Mouse (Mus musculus) gastrocnemius, postnatal 25 days (tissue): ENCODE data around the gene Gm20388. TPM values are rescaled to one million over a fixed set of nuclear protein-coding genes. Genes with fewer than 3 reads are reported as not detected.

Experiments
- DNase-seq: peaks from one replicate; pipeline ENCODE4 v3.0.0; 2022
- total RNA-seq, 2 experiments: library from RNA; stranded (reverse); gene quantifications; 1 replicate in 1 of 2; 2 replicates in 1 of 2; pipeline ENCODE4 v1.2.3; 2021

The Gm20388 gene
- total RNA-seq, 2 experiments from 2014 or later = 6.7 TPM; not detected in 1

DNA sequence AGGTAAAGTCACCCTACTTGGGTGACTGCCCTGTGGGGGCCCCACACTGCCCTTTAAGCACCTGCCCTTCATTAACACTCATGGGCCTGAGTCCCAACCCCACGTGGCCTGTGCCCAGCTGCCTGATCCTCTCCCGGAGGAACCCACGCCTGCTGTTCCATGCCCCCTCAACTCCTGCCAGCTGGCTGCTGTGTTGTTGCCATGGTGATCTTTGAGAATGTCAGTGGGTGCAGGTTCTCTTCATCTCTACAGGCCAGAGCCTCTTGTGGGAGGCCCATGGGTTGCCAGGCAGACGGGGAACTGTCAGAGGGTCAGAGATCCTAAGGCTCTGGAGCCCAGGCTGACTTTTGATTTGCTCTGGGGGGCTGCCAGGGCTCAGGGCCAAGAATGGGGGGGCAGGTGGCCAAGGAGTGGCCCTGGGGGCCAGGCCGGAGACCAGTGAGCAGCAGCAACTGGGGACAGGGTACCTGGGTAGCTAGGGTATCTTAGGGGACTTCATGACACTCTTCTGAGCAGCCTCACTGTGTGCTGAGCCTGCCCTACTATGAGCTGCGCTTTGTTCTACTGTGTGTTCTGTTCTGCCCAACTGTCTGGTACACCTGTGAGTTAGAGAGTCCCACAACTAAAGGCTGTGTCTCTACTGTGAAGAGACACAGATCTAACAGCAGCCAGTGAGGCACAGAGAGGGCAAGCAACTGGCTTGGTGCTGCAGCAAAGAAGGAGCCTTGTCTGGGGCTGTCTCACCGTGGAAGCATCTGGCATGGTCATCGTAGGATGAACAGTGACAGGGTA, 381.9 kb downstream of the Gm20388 start:
- DNase-seq = peak; percentile 46

DNA sequence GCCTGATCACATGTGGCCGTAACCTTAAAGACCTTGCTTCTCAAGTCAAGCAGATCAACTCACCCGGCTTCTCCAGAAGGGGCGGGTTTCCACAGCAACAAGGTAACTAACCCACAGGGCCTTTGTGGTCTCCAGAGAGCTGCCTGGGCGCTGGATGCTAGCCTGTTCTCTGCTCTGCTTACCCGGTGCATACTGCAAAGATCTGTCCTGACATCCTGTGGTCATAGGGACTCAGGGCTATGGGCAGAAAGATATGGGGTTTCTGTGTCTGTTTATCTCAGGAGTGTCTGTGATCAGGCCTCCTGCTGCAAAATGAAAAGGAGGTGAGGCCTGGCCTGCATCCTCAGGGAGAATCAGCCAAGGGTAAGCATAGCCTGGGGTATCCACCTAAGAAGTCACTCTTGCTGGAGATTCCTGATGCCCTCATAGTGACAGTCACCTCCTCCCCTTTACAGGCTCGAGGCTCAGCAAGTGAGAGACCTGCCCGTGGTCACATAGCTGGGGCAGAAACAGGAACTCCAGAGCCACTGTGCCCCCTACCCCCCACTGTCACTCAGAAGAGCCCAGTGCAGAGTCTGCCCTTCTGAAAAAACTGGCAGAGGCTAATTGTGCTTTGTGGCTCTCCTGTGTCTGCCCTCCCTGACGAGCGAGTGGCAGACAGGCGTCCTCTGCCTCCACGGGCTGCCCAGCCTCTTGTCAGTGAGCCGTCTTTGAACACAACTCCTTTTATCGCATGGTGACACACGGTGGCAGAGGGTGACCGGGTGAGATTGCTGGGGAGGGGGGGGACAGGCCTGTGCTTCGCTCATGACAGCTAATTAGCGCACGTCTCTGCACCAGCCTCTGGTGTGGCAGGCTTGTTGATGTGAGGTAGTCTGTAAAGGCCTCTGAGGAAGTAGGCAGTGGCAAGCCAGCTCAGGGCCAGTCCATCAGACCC, 383.0 kb downstream of the Gm20388 start:
- DNase-seq = no peak

- no peak for DNase-seq
Measured at GRCm38 (mm10) chr8:120294982-120295870, 384.6 kb downstream of the Gm20388 start.

GRCm38 (mm10) chr8:120297000-120297399, 386.4 kb downstream of the Gm20388 start:
- no peak for DNase-seq

DNA sequence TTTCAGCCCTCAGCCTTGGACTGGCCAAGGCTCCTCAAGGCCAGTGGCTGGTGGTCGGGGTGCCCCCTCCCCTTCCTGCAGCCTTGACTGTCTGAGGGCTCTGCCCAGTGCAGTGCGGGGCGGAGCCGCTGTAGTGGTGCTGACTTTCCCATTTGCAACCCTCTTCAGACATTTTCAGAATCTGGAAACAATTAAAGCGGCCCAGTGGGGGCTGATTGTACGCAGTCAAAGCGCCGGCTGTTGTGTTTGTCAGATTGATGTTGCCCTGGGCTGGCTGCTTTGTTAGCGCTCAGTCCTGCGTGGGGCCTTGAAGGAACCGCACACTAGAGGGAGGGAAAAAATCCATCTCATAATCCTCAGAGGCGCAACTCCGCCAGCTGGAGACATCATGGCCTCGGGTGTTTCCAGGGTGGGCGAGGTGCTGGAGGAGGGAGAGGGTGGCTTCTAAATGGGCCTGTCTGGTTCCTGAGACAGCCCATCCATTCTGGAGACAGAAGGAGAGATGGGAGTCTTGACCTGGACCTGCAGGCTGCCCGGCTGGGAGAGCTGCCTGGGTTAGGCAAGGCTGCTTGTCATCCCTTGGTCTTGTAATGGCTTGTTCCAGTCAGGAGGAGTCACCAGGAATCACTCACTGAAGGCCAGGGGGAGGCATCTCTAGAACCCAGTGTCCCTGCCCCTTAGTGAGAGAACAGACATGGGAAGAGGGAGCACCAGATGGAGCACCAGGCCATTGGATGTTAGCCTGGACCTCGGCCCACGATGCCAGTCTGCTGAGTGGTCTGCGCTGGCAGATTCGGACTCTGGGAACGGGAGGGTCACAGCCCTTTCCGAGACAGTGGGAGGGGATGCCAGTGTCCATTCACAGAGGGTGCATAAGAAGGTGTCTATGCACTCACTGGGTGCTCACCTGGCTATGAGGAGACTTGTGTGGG, 388.2 kb downstream of the Gm20388 start:
- peak; percentile 36 for DNase-seq

DNA sequence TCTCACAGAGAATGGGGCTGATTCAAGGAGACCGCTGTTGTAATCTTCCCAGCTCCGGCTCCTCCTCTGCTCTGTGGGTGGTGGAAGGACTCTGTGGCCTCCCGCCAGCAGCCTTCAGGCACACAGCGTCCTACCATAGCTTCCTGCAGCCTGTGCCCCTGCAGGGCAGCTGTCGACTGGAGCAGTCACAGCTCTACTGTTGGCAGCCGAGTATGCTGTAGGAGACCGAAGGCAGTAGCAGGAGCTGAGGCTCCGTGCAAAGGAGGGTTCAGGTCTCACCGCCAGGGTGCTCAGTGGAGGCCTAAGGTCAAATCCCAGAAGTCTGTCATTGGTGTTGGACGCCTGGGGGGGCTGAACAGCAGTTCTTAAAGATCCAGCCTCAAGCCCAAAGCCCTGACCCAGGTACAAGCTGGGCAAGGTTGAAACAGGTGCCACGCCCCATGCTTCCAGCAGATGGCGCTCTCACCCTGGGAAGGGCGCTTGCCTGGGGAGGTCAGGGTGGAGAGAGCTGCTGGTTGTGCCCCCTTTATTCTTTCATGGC, 390.0 kb downstream of the Gm20388 start:
- DNase-seq = peak; percentile 65

DNA sequence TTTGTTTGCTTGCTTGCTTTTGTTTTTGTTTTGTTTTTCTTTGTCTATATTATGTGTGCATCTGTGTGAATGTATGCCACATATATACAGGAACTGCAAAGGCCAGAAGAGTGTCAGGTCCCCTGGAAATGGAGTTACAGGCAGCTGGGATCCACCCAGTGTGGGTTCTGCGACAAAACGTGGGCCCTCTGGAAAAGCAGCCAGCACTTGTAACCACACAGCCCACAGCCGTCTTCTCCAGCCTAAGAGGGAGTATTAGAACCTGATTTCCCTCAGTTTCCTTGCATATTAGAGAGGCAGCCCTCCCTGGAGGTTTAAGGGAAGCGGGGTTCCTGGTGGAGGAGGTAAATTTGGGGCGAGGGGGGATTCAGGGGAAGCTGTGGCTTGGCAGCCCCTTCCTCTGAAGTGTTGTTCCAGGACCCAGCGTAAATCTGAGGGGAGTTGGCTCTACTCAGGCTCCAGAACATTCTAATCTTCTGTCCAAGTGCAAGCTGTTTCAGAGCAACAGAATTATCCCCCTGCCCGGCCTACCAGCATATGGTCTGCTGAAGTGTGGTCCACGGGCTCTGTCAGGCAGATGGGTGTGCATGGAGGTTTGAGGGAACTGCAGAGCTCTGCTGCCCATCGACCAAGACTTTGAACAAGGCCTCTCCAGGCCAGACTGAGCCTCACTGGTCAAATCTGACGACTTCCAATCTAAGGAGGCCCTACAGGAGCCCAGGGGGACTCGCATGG, 392.5 kb downstream of the Gm20388 start:
- DNase-seq = no peak

DNA sequence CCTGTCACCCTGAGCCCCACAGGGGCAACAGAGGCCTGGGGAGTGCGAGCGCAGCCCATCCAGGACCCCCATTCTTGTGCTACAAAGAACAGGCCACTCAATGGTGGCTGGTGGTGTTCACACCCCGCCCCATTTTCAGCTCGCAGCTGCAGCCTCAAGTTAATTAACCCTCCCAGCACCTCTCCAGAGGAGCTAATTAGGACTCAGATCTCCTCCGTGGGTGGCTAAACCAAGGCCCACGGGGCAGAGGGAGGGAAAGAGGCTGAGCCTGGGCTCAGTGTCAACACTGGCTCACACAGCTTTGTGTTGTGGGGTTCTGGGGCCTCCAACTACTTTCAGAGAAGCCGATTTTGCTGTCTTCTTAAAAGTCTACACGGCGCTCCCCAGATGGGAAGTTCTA, 393.5 kb downstream of the Gm20388 start:
- DNase-seq = no peak

DNA sequence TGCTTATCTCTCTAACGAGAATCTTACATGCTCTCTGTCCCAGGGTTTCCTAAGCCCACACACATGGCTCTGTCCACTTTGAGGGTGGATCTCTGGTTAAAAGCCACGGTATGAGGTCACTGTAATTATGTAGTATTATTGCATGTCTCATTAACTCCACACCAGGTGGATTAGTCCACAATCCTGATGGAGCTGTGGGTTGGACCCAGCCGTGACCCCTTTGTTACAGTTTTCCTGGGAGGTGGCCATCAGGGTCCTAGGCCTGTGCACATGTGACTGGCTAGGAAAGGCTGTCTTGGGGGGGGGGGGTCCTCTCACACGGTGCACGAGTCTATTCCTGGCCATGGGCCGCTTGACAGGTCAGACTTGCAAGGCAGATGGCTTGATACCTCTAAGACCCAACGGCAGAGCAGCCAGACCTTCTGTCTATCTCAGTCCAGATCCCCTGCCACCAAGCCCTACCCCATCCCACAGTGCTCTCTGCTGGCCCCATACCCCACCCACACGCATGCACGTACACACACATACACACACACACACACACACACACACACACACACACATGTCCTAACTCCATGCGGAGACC, 395.3 kb downstream of the Gm20388 start:
- no peak for DNase-seq

DNA sequence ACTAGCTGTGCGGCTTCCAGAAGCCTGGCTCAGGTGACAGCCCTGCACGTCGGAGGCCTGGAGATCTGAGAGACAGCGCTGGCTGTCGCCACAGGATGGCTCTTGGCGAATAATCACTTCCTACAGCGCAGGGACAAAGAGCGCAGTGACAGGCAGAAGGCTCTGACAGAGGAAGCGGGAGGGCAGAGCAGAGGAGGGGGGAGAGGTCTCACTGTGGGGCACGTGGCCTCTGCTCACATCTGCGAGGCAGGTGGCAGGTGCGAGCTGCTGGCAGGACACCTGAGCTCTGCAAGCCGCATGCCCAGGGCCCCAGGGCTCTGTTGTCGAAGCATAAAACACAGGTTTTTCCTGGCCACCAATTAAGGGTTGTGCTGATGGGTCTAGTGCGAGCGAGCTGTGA, 396.5 kb downstream of the Gm20388 start:
- no peak for DNase-seq

DNA sequence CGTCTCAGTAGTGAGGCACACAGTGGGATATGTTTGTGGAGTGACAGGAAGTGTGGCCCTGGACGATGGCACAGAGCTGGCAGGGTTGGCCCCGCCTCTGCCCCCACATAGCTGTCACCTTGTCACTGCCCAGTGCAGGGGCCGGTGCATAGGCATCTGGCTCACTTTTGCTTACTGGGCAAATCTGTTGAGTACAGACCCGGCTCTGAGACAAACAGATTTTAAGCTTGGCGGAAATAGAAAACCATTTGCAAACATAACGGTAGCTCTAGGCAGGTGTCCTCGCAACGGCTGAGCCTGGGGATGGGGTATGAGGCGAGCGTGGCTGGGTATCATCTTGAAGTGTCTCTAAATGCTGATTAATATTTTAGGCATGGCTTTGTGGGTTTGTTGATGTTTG, 396.9 kb downstream of the Gm20388 start:
- no peak for DNase-seq

DNA sequence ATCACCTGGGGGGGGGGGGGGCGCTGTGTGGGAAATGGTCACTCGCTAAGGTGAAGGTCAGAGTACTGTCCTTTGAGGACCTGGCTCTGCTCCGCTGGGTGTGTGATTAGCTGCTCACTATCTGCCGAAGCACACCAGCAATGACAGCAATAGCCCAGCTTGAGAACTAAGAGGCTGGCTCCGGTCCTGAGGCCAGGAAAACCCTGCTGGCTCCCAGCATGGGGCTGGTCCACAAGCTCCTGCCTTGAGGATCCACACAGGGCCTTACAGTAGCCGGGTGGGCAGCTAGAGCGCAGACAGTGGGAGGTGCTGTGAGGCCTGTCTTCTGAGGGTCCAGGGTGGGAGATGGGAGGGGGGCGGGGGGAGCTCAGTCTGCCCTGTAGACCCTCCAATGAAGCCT, 397.5 kb downstream of the Gm20388 start:
- DNase-seq = no peak

GRCm38 (mm10) chr8:120308553-120308952, 397.9 kb downstream of the Gm20388 start:
- peak; percentile 68 for DNase-seq

DNA sequence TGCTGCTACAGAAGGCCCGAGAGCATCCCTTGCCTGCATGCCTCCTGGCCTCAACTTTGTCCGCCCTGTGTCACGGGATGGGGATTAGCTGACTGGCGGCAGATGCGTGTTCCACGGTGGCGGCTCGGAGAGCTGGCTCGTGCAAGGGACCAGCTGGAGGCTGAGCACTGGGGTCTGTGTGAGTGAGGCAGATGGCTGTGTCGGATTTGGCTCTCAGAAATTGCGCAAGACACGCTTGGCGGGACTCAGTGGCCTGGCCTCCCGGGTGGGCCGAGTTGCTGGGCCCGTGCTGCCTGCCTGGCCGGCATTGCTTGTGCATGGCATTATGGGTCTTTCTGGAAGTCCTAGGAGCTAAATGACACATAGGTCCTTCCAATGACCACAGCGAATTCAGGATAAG, 398.7 kb downstream of the Gm20388 start:
- DNase-seq = peak; percentile 87

GRCm38 (mm10) chr8:120310063-120310462, 399.4 kb downstream of the Gm20388 start:
- no peak for DNase-seq

- DNase-seq = no peak
Measured at GRCm38 (mm10) chr8:120312452-120312851, 401.8 kb downstream of the Gm20388 start.

DNA sequence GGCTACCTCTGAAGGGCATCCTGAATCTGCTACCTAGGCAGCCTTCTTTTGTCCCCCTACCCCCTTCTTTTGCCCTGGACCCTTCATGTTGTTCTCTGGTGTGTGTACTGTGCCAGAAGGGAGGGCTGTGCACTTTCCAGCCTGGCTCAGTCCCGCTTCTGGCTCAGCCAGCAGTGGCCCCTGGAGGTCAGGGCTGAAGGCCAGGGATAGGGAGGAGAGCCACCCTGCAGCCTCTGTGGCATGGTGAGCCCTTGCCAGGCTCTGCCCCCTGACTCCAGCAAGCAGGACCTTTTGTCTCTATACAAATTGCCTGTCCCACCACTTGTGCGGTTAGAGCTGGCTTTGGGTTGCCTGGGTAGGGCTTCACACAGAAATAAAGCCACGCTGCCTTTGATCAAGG, 403.0 kb downstream of the Gm20388 start:
- no peak for DNase-seq

DNA sequence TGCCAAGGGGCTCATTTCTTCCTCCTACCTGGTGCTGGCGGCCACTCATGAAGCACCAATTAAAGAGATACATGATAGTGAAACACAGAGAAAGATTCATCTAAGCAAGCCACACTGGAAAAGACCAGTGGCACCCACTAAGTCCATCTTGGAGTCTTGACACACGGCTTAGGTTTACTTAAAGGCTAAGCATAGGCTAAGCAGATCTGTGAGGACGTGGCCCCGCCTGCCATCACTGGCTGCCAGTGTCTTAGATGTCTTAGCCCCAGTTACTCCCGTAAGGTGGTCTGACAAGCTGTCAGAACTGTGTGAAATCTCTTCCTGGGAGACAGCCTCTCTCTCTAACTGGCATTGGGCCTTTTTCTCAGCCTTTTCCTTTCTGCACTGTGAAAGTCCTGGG, 404.3 kb downstream of the Gm20388 start:
- DNase-seq = no peak

GRCm38 (mm10) chr8:120315644-120316043, 405.0 kb downstream of the Gm20388 start:
- no peak for DNase-seq

GRCm38 (mm10) chr8:120316707-120317106, 406.1 kb downstream of the Gm20388 start:
- DNase-seq = no peak
